Mouse (Mus musculus): ENCODE data around the gene Htr3a.

Gene Htr3a

GRCm38 (mm10) chr9:48910885-48911537 is at the start of gene Htr3a:
Gene Htr3a, minus strand, starts transcription at chr9:48911099.
- peak; percentile 29 for DNase-seq (ENCODE audit: low spot score)

- DNase-seq (ENCODE audit: low spot score) = no peak
Observed at GRCm38 (mm10) chr9:48947565-48947964, 36.7 kb upstream of the Htr3a start.

- DNase-seq (ENCODE audit: low spot score) = no peak
Observed at GRCm38 (mm10) chr9:48942349-48942748, 31.4 kb upstream of the Htr3a start.

GRCm38 (mm10) chr9:48929436-48929835 is 18.5 kb upstream of the Htr3a start:
- no peak for DNase-seq (ENCODE audit: low spot score)

- peak; percentile 28 for DNase-seq (ENCODE audit: low spot score)
Observed at GRCm38 (mm10) chr9:48928781-48929180, 17.9 kb upstream of the Htr3a start.

- DNase-seq (ENCODE audit: low spot score) = peak; percentile 8
Observed at GRCm38 (mm10) chr9:48916011-48916788, 5.3 kb upstream of the Htr3a start.

- DNase-seq (ENCODE audit: low spot score) = no peak
Observed at GRCm38 (mm10) chr9:48904421-48904820, 6.5 kb downstream of the Htr3a start.

- DNase-seq (ENCODE audit: low spot score) = no peak
Observed at GRCm38 (mm10) chr9:48903766-48904165, 7.1 kb downstream of the Htr3a start.

- peak; percentile 78 for DNase-seq (ENCODE audit: low spot score)
Observed at GRCm38 (mm10) chr9:48898551-48898950, 12.3 kb downstream of the Htr3a start.

GRCm38 (mm10) chr9:48895819-48896536 is 14.9 kb downstream of the Htr3a start:
- DNase-seq (ENCODE audit: low spot score) = peak; percentile 80

- peak; percentile 15 for DNase-seq (ENCODE audit: low spot score)
Observed at GRCm38 (mm10) chr9:48894755-48895154, 16.1 kb downstream of the Htr3a start.

GRCm38 (mm10) chr9:48893986-48894385 is 16.9 kb downstream of the Htr3a start:
- peak; percentile 92 for DNase-seq (ENCODE audit: low spot score)

GRCm38 (mm10) chr9:48889093-48889492 is 21.8 kb downstream of the Htr3a start:
- DNase-seq (ENCODE audit: low spot score) = no peak

- DNase-seq (ENCODE audit: low spot score) = no peak
Observed at GRCm38 (mm10) chr9:48872896-48873295, 38.0 kb downstream of the Htr3a start.

- DNase-seq (ENCODE audit: low spot score) = no peak
Observed at GRCm38 (mm10) chr9:48866523-48867121, 44.3 kb downstream of the Htr3a start.

- DNase-seq (ENCODE audit: low spot score) = no peak
Observed at GRCm38 (mm10) chr9:48865235-48865634, 45.7 kb downstream of the Htr3a start.

GRCm38 (mm10) chr9:48861481-48861880 is 49.4 kb downstream of the Htr3a start:
- no peak for DNase-seq (ENCODE audit: low spot score)

GRCm38 (mm10) chr9:48860526-48860845 is 50.4 kb downstream of the Htr3a start:
- peak; percentile 84 for DNase-seq (ENCODE audit: low spot score)

- no peak for DNase-seq (ENCODE audit: low spot score)
Observed at GRCm38 (mm10) chr9:48859828-48860525, 50.9 kb downstream of the Htr3a start.

- DNase-seq (ENCODE audit: low spot score) = no peak
Observed at GRCm38 (mm10) chr9:48857944-48858343, 53.0 kb downstream of the Htr3a start.

- no peak for DNase-seq (ENCODE audit: low spot score)
Observed at GRCm38 (mm10) chr9:48856240-48856639, 54.7 kb downstream of the Htr3a start.

GRCm38 (mm10) chr9:48849531-48849930 is 61.4 kb downstream of the Htr3a start:
- DNase-seq (ENCODE audit: low spot score) = no peak

All from retina, embryonic 14.5 days (tissue).